Mouse (Mus musculus): ENCODE results near the gene Eepd1.

DNA sequence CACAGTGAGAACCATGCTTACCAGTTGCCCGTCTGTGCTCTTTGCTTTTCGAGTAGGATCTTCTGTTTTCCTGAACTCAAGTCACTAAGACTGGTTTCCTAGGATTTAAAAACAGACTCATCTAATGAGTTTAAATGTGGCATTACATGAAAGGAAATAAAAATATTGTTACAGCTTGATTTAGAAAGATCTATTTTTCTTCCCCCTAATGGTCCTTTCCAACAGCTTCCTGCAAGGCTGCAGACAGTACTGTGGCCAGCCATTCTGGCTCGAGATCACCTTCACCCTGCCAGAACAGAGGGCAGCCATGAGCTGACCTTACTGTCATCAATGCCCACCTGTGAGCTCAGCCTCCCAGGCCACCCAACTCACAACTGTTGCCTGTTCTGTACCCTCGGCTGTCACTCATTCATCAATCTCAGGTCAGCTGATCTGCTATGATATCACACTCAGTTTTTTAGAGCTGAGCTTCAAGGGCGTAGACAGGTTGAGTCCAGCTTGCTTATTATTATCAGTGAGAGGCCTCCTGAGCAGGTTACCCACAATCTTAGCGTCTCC lies 73.0 kb downstream of the Eepd1 start:
- TF ChIP-seq CTCF (IDR thresholded peaks at IDR 0.05; ENCODE audit: low read depth) = no peak
- TF ChIP-seq EP300 (IDR thresholded peaks at IDR 0.05; ENCODE audit: low read depth) = no peak
